Mouse (Mus musculus) thymus, adult 2 months (tissue): ENCODE results near the gene Kmt2a.

Experiments
- CTCF ChIP-seq: fragments of 200-500 bp; IDR thresholded peaks from 2 replicates; pipeline ENCODE4 v1.5.1; 2012; ENCODE audit warnings: mild to moderate bottlenecking, control low read depth, low read length, moderate library complexity, borderline replicate concordance; ENCODE audit not compliant: control insufficient read depth, poor library complexity, insufficient read depth; ENCODE audit errors: extremely low read depth
- POLR2A ChIP-seq: fragments of 200-500 bp; IDR thresholded peaks from 2 replicates; pipeline ENCODE4 v1.6.1; 2012; ENCODE audit warnings: mild to moderate bottlenecking, low read length, control low read depth, moderate library complexity; ENCODE audit not compliant: control insufficient read depth, poor library complexity, insufficient read depth; ENCODE audit errors: extremely low read depth

GRCm38 (mm10) chr9:44799958-44800324, 81.2 kb downstream of the Kmt2a start:
- TF ChIP-seq CTCF, result no peak
- TF ChIP-seq POLR2A, result no peak
